Mouse (Mus musculus) liver, embryonic 11.5 days (tissue): ENCODE measurements around the gene 2010111I01Rik. TPM values are rescaled to one million over a fixed set of nuclear protein-coding genes. Genes with fewer than 3 reads are reported as not detected.
"Not testable (repeated sequence)": the region's sequence is repeated elsewhere in the genome, so short reads cannot be mapped to it uniquely, and the experiment has no call there.

Experiments
- ATAC-seq: fragments of 200-750 bp; cut with Nextera tagmentation; replicated peaks from 2 replicates; pipeline ENCODE4 v1.8.0; 2017; ENCODE audit warnings: moderate number of reproducible peaks, mild to moderate bottlenecking, moderate TSS enrichment, moderate library complexity; ENCODE audit not compliant: low FRiP score
- DNase-seq: peaks from one replicate; pipeline ENCODE4 v3.0.0-alpha.2; 2017; ENCODE audit warnings: low spot score
- H3K27ac ChIP-seq: fragments of 300-500 bp; sonication (generic); 2 replicates; pipeline ENCODE4 v1.5.1; 2014; ENCODE audit warnings: mild to moderate bottlenecking, low read depth, low read length, control low read depth
- H3K27me3 ChIP-seq: fragments of 300-500 bp; sonication (generic); replicated peaks from 2 replicates; pipeline ENCODE4 v1.6.1; 2014; ENCODE audit warnings: low read length, mixed read lengths; ENCODE audit not compliant: control insufficient read depth, insufficient read depth
- H3K36me3 ChIP-seq: fragments of 300-500 bp; sonication (generic); 2 replicates; pipeline ENCODE4 v1.6.1; 2014; ENCODE audit warnings: mild to moderate bottlenecking, low read length, moderate library complexity, mixed read lengths; ENCODE audit not compliant: control insufficient read depth, insufficient read depth
- H3K4me1 ChIP-seq: fragments of 300-500 bp; sonication (generic); replicated peaks from 2 replicates; pipeline ENCODE4 v1.6.1; 2014; ENCODE audit warnings: low read length, mixed read lengths; ENCODE audit not compliant: control insufficient read depth, insufficient read depth
- H3K4me2 ChIP-seq: fragments of 300-500 bp; sonication (generic); 2 replicates; pipeline ENCODE4 v1.6.1; 2014; ENCODE audit warnings: mild to moderate bottlenecking, control low read depth, moderate library complexity
- H3K4me3 ChIP-seq: fragments of 300-500 bp; sonication (generic); 2 replicates; pipeline ENCODE4 v1.5.1; 2014; ENCODE audit warnings: low read depth, low read length, control low read depth
- H3K9ac ChIP-seq: fragments of 300-500 bp; sonication (generic); 2 replicates; pipeline ENCODE4 v1.6.1; 2014; ENCODE audit warnings: low read depth, low read length, control low read depth
- H3K9me3 ChIP-seq: fragments of 300-500 bp; sonication (generic); 2 replicates; pipeline ENCODE4 v1.6.1; 2016; ENCODE audit warnings: low read length, inconsistent platforms, mixed read lengths; ENCODE audit not compliant: control insufficient read depth
- WGBS: fragments of 180-500 bp; shearing (Covaris S2); extraction: QIAGEN DNeasy Blood & Tissue Kit; methylation state at CpG from one replicate; pipeline ENCODE4 v1.1.7; 2014; 5-methylcytosine and 5-hydroxymethylcytosine counted together
- polyA plus RNA-seq: library from polyadenylated mRNA; unstranded; fragments of >200 nt; fragmentation: Nextera tagmentation; extraction: Ambion mirVana; gene quantifications from 2 replicates; pipeline ENCODE4 v1.2.1, GENCODE M21; 2014

The 2010111I01Rik gene
- polyA plus RNA-seq, 1 experiment from 2014 or later: 30.6 TPM

- no peak for DNase-seq
- Histone ChIP-seq H3K27ac (no peak overlapping the region), H3K4me2 (no peak overlapping the region), H3K4me3 (no peak overlapping the region), H3K9ac (no peak overlapping the region), H3K4me1 (no peaks in the 10 kb centered on the region), H3K27me3 (no peaks in the 10 kb centered on the region), H3K36me3 (no peaks in the 10 kb centered on the region), H3K9me3 (no peaks in the 10 kb centered on the region)
- ATAC-seq: no peak
- WGBS: 33% methylated on average over 3 of the region's 3 CpGs
Measured at GRCm38 (mm10) chr13:63231702-63232070, 267.0 kb downstream of the 2010111I01Rik start.

GRCm38 (mm10) chr13:63232558-63232957 lies 267.9 kb downstream of the 2010111I01Rik start:
- DNase-seq (no peak), ATAC-seq (no peak)
- Histone ChIP-seq H3K27me3 (no peaks in the 10 kb centered on the region), H3K27ac (no peak overlapping the region), H3K4me2 (no peak overlapping the region), H3K4me1 (no peaks in the 10 kb centered on the region), H3K36me3 (no peaks in the 10 kb centered on the region), H3K9ac (no peak overlapping the region), H3K9me3 (no peaks in the 10 kb centered on the region), H3K4me3 (no peak overlapping the region)
- 83% methylated on average over 2 of the region's 2 CpGs for WGBS

GRCm38 (mm10) chr13:63234520-63234919 lies 269.8 kb downstream of the 2010111I01Rik start:
- not testable (repeated sequence) for H3K4me1 ChIP-seq, H3K4me2 ChIP-seq, H3K4me3 ChIP-seq, H3K27ac ChIP-seq, DNase-seq, H3K27me3 ChIP-seq, H3K9me3 ChIP-seq, ATAC-seq, H3K36me3 ChIP-seq, H3K9ac ChIP-seq

GRCm38 (mm10) chr13:63235551-63235950 lies 270.9 kb downstream of the 2010111I01Rik start:
- WGBS: 79% methylated on average over 3 of the region's 3 CpGs
- no peak overlapping the region for H3K9ac ChIP-seq
- DNase-seq: no peak
- no peak overlapping the region for H3K27ac ChIP-seq
- no peak for ATAC-seq
- H3K36me3 ChIP-seq: no peaks in the 10 kb centered on the region
- no peaks in the 10 kb centered on the region for H3K9me3 ChIP-seq
- no peaks in the 10 kb centered on the region for H3K27me3 ChIP-seq
- no peak overlapping the region for H3K4me3 ChIP-seq
- H3K4me1 ChIP-seq: peaks cover 8% of the 10 kb centered on the region
- H3K4me2 ChIP-seq: no peak overlapping the region

GRCm38 (mm10) chr13:63236159-63236893 lies 271.6 kb downstream of the 2010111I01Rik start:
- Histone ChIP-seq H3K4me3 (no peak overlapping the region), H3K9me3 (no peaks in the 10 kb centered on the region), H3K9ac (no peak overlapping the region), H3K36me3 (no peaks in the 10 kb centered on the region), H3K27ac (no peak overlapping the region), H3K4me1 (peaks cover 14% of the 10 kb centered on the region), H3K27me3 (no peaks in the 10 kb centered on the region), H3K4me2 (no peak overlapping the region)
- DNase-seq (no peak), ATAC-seq (no peak)
- WGBS: 32% methylated on average over 5 of the region's 5 CpGs

GRCm38 (mm10) chr13:63238045-63238444 lies 273.4 kb downstream of the 2010111I01Rik start:
- WGBS: 90% methylated on average over 7 of the region's 7 CpGs
- Histone ChIP-seq H3K27ac (no peak overlapping the region), H3K27me3 (no peaks in the 10 kb centered on the region), H3K9ac (no peak overlapping the region), H3K9me3 (no peaks in the 10 kb centered on the region), H3K4me1 (peaks cover 14% of the 10 kb centered on the region), H3K36me3 (no peaks in the 10 kb centered on the region), H3K4me2 (no peak overlapping the region), H3K4me3 (no peak overlapping the region)
- DNase-seq (no peak), ATAC-seq (no peak)

GRCm38 (mm10) chr13:63239301-63239804 lies 274.7 kb downstream of the 2010111I01Rik start:
- H3K27me3 ChIP-seq: no peaks in the 10 kb centered on the region
- H3K4me3 ChIP-seq: peak overlapping the region; percentile 81
- no peaks in the 10 kb centered on the region for H3K9me3 ChIP-seq
- peak overlapping the region; percentile 78 for H3K9ac ChIP-seq
- no peaks in the 10 kb centered on the region for H3K36me3 ChIP-seq
- 18% methylated on average over 11 of the region's 11 CpGs for WGBS
- H3K4me1 ChIP-seq: peaks cover 14% of the 10 kb centered on the region
- ATAC-seq: peak; percentile 56
- H3K4me2 ChIP-seq: peak overlapping the region; percentile 92
- DNase-seq: no peak
- H3K27ac ChIP-seq: 0 out of 2 replicates have a peak overlapping the region, but pooled peaks have one; percentile 64

- H3K9me3 ChIP-seq: no peaks in the 10 kb centered on the region
- peak overlapping the region; percentile 78 for H3K9ac ChIP-seq
- peak overlapping the region; percentile 64 for H3K27ac ChIP-seq
- peak overlapping the region; percentile 81 for H3K4me3 ChIP-seq
- H3K27me3 ChIP-seq: no peaks in the 10 kb centered on the region
- H3K4me1 ChIP-seq: peaks cover 14% of the 10 kb centered on the region
- H3K36me3 ChIP-seq: no peaks in the 10 kb centered on the region
- peak; percentile 91 for ATAC-seq
- peak overlapping the region; percentile 92 for H3K4me2 ChIP-seq
- DNase-seq: peak; percentile 82
- under 1% methylated on average over 51 of the region's 51 CpGs for WGBS
Measured at GRCm38 (mm10) chr13:63239877-63240671, 275.4 kb downstream of the 2010111I01Rik start.
